Mouse (Mus musculus) megakaryocyte, embryonic 14.5 days (primary cell): ENCODE results near the gene Rnf115.

Experiments used
- FLI1 ChIP-seq: IDR thresholded peaks from 2 replicates; pipeline ENCODE4 v1.6.1; 2012; ENCODE audit warnings: low read length, inconsistent platforms, mixed read lengths
- GATA1 ChIP-seq: IDR thresholded peaks from 3 replicates; pipeline ENCODE4 v1.6.1; 2012; ENCODE audit warnings: mixed read lengths, low read length, inconsistent platforms, borderline replicate concordance

GRCm38 (mm10) chr3:96737995-96738394, 10.5 kb downstream of the Rnf115 start:
- TF ChIP-seq GATA1 (no peak), FLI1 (no peak)
